23 mouse cellular contexts compared by ENCODE assay signal in genomic region chr11:81053826-81054225, GRCm38 (mm10).
DNase-seq lines count a peak whose midpoint lies in the region; ATAC-seq and TF ChIP-seq lines count a peak whose summit lies in the region.
"Had no signal": no experiment of that assay in that cellular context is flagged by ENCODE, and none has a peak within 500 bp of the region (broad histone marks: within the 10 kb centered on the region; RNA-seq: fewer than 3 reads in every experiment).

No protein-coding gene starts in this region.

- 80% methylated on average over 8 of the region's 8 CpGs for WGBS in forebrain, postnatal 0 days
- WGBS in forebrain, embryonic 13.5 days = 91% methylated on average over 8 of the region's 8 CpGs

- no peaks in the 10 kb centered on the region for H3K27me3 ChIP-seq in forebrain, postnatal 0 days (ENCODE audit: insufficient read depth, low read length)
- no peaks in the 10 kb centered on the region for H3K27me3 ChIP-seq in forebrain, embryonic 13.5 days
- H3K27me3 ChIP-seq: embryonic facial prominence, embryonic 13.5 days; forebrain, embryonic 12.5 days; hindbrain, embryonic 13.5 days had no signal

- intact Hi-C loops in left cerebral cortex, adult 2 months (cut with DNase I) = no loop called here
- intact Hi-C loops in left cerebral cortex, postnatal 10 days (cut with DNase I) = no loop called here

- H3K9ac ChIP-seq in forebrain, postnatal 0 days = no peak overlapping the region
- no peak overlapping the region for H3K9ac ChIP-seq in forebrain, embryonic 13.5 days
- H3K9ac ChIP-seq: embryonic facial prominence, embryonic 13.5 days; forebrain, embryonic 12.5 days; heart, embryonic 15.5 days; hindbrain, embryonic 13.5 days had no signal

- H3K27ac ChIP-seq in forebrain, postnatal 0 days (ENCODE audit: low read depth, low read length) = no peak overlapping the region
- no peak overlapping the region for H3K27ac ChIP-seq in forebrain, embryonic 13.5 days
- H3K27ac ChIP-seq in left cerebral cortex, adult 2 months = peak overlapping the region; percentile 50
- H3K27ac ChIP-seq: embryonic facial prominence, embryonic 13.5 days; forebrain, embryonic 12.5 days; heart, embryonic 15.5 days; hindbrain, embryonic 13.5 days; hindbrain, postnatal 0 days had no signal

- H3K4me1 ChIP-seq in forebrain, postnatal 0 days (ENCODE audit: insufficient read depth) = no peaks in the 10 kb centered on the region
- peaks cover 7% of the 10 kb centered on the region for H3K4me1 ChIP-seq in forebrain, embryonic 13.5 days
- H3K4me1 ChIP-seq: forebrain, embryonic 12.5 days had no signal

- H3K9me3 ChIP-seq in forebrain, postnatal 0 days (ENCODE audit: low read length) = no peaks in the 10 kb centered on the region
- H3K9me3 ChIP-seq in forebrain, embryonic 13.5 days (replicated peaks) = no peaks in the 10 kb centered on the region
- H3K9me3 ChIP-seq: embryonic facial prominence, embryonic 13.5 days; forebrain, embryonic 12.5 days; heart, embryonic 15.5 days; hindbrain, embryonic 13.5 days had no signal

- TF ChIP-seq CTCF in forebrain, postnatal 0 days (IDR thresholded peaks at IDR 0.05; ENCODE audit: low read depth) = no peak
- no peak for TF ChIP-seq CTCF in left cerebral cortex, adult 2 months (IDR thresholded peaks at IDR 0.05)

- H3K4me2 ChIP-seq in forebrain, postnatal 0 days (ENCODE audit: low read depth) = no peak overlapping the region
- H3K4me2 ChIP-seq in forebrain, embryonic 13.5 days = no peak overlapping the region
- H3K4me2 ChIP-seq: embryonic facial prominence, embryonic 13.5 days; forebrain, embryonic 12.5 days; heart, embryonic 11.5 days; heart, embryonic 15.5 days; hindbrain, embryonic 13.5 days had no signal

- no peaks in the 10 kb centered on the region for H3K36me3 ChIP-seq in forebrain, postnatal 0 days (ENCODE audit: insufficient read depth)
- no peaks in the 10 kb centered on the region for H3K36me3 ChIP-seq in forebrain, embryonic 13.5 days (ENCODE audit: poor library complexity, severe bottlenecking)
- H3K36me3 ChIP-seq: embryonic facial prominence, embryonic 13.5 days; forebrain, embryonic 12.5 days; G1E; heart, embryonic 15.5 days; hindbrain, embryonic 13.5 days had no signal

- DNase-seq in forebrain, postnatal 0 days = no peak
- peak; percentile 18 to 23 for DNase-seq in left cerebral cortex, adult 2 months (ENCODE audit: extremely low spot score in 1 of 2, low spot score in 2 of 2)
- DNase-seq in left cerebral cortex, postnatal 10 days (ENCODE audit: extremely low spot score in 1 of 2, low spot score in 2 of 2) = no peak
- peak; percentile 41 to 42 for DNase-seq in right cerebral cortex, adult 2 months (ENCODE audit: low spot score in 2 of 2)
- DNase-seq in right cerebral cortex, postnatal 14 days = no peak
- no peak for DNase-seq in urinary bladder, postnatal 36 days (ENCODE audit: low spot score in 2 of 2)
- DNase-seq: adrenal gland, adult 8-10 months; B cell, adult 2 months; cerebellum, adult 11-12 months; cerebellum, adult 9-10 months; cerebellum, postnatal 36 days; gastrocnemius, postnatal 36 days; heart, adult 18-20 months; heart, postnatal 14 days had no signal

- H3K4me3 ChIP-seq in forebrain, postnatal 0 days (ENCODE audit: low read depth, low read length) = no peak overlapping the region
- H3K4me3 ChIP-seq in forebrain, embryonic 13.5 days = no peak overlapping the region
- H3K4me3 ChIP-seq in left cerebral cortex, adult 2 months = no peak overlapping the region
- H3K4me3 ChIP-seq: embryonic facial prominence, embryonic 13.5 days; forebrain, embryonic 12.5 days; heart, embryonic 15.5 days; hindbrain, embryonic 13.5 days had no signal

- ATAC-seq in forebrain, postnatal 0 days = peak; percentile 40; the same call in 1 of the 2 replicates
- no peak for ATAC-seq in forebrain, embryonic 13.5 days
- ATAC-seq: CD4-positive, CD25-positive, alpha-beta regulatory T cell, adult 4 months; hindbrain, postnatal 0 days had no signal

Comparison
In these comparisons a context has a peak if more than half of its experiments do, and no peak if none do; other contexts are left out.
1. DNase-seq: peak in left cerebral cortex, adult 2 months (2 of 2) and right cerebral cortex, adult 2 months (2 of 2); none in forebrain, postnatal 0 days (single experiment), left cerebral cortex, postnatal 10 days (0 of 2), right cerebral cortex, postnatal 14 days (single experiment) and urinary bladder, postnatal 36 days (0 of 2).